Mouse (Mus musculus): ENCODE data around the gene Gm21818.
"Not testable (repeated sequence)": the region's sequence is repeated elsewhere in the genome, so short reads cannot be mapped to it uniquely, and the experiment has no call there.

Gm21818 gene

GRCm38 (mm10) chr13:120172133-120172532, at the start of gene Gm21818:
Gene Gm21818, plus strand, starts transcription at chr13:120172433.
- not testable (repeated sequence) for DNase-seq

- not testable (repeated sequence) for DNase-seq
These were observed 32.3 kb upstream of the Gm21818 start, which contains the start of gene Gm20767 for GRCm38 (mm10) chr13:120139946-120140345. Gene Gm20767, plus strand, starts transcription at chr13:120140246.

- DNase-seq, result not testable (repeated sequence)
These were observed 29.9 kb upstream of the Gm21818 start for GRCm38 (mm10) chr13:120142348-120142747.

- DNase-seq, result not testable (repeated sequence)
These were observed 22.4 kb upstream of the Gm21818 start for GRCm38 (mm10) chr13:120149660-120150407.

GRCm38 (mm10) chr13:120150589-120150988, 21.6 kb upstream of the Gm21818 start:
- DNase-seq, result not testable (repeated sequence)

- DNase-seq, result peak in 1 of 2 experiments; percentile 2
These were observed 3.9 kb upstream of the Gm21818 start for GRCm38 (mm10) chr13:120168301-120168700.

GRCm38 (mm10) chr13:120196189-120196821, 24.1 kb downstream of the Gm21818 start:
- DNase-seq, result not testable (repeated sequence)

GRCm38 (mm10) chr13:120215847-120216246, 43.6 kb downstream of the Gm21818 start, which contains the start of gene Gm21762:
Gene Gm21762, minus strand, starts transcription at chr13:120215947.
- DNase-seq, result not testable (repeated sequence)

- DNase-seq, result not testable (repeated sequence)
These were observed 48.7 kb downstream of the Gm21818 start for GRCm38 (mm10) chr13:120220922-120221321.

GRCm38 (mm10) chr13:120223012-120223659, 50.9 kb downstream of the Gm21818 start:
- peak in 1 of 2 experiments; percentile 6 for DNase-seq

Data from cerebellum, postnatal 36 days (tissue).